Mouse (Mus musculus) ES-Bruce4 (cell line): Measurements from ENCODE around the gene Rarg.

ENCODE experiments used
- EP300 ChIP-seq: IDR thresholded peaks from 2 replicates; pipeline ENCODE4 v1.6.1; 2011; ENCODE audit warnings: low read depth, low read length; ENCODE audit not compliant: insufficient read depth
- POLR2A ChIP-seq: IDR thresholded peaks from one replicate; pipeline ENCODE4 v1.8.1; 2011; ENCODE audit warnings: low read length; ENCODE audit not compliant: insufficient read depth

DNA sequence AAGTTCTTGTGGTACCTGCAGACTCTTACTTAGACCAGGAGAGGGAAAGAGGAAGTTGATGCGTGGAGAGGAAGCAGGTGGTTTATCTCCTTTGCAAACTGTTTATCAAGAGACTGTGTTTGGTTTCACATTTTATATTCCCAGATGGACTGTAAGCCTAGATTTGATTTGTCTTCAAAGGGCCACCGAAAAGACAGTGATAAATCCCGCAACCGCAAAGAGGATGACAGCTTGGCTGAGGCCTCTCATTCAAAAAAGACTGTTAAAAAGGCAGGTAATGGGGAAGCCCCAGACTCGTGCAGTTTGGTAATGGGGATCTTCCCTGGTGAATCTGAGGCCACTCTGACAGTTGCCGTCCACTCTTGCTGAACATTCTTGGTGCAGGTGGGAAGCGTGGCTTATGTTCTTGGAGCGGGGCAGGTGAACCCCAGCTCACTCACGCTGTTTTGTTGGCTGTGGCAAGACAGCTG is 49.2 kb downstream of the Rarg start:
- TF ChIP-seq POLR2A: no peak
- no peak for TF ChIP-seq EP300
